Mouse (Mus musculus): Measurements from ENCODE around the gene Tead1. TPM values are rescaled to one million over a fixed set of nuclear protein-coding genes. Genes with fewer than 3 reads are reported as not detected.

The Tead1 gene
- total RNA-seq, 2 experiments from 2014 or later, result 217 to 238 TPM

DNA sequence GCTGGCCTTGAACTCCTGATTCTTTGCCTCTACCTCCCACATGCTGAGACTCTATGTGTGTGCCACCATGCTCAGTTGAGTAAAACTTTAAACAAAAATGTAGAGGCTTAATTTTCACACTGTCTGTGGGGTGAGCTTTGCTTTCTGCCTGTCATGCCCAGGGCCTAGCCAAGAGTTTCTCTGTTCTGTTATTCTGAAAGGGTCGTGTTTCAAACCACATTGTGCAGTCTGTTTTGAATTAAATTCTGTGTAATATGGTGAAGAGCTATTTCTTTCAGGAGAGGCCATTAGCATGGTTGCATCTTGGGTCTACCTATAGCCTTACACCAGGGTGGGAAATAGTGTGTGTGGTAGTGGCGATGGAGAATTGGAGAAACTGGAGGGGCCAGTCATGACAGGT lies 90.7 kb downstream of the Tead1 start:
- DNase-seq (ENCODE audit: low spot score), result no peak

DNA sequence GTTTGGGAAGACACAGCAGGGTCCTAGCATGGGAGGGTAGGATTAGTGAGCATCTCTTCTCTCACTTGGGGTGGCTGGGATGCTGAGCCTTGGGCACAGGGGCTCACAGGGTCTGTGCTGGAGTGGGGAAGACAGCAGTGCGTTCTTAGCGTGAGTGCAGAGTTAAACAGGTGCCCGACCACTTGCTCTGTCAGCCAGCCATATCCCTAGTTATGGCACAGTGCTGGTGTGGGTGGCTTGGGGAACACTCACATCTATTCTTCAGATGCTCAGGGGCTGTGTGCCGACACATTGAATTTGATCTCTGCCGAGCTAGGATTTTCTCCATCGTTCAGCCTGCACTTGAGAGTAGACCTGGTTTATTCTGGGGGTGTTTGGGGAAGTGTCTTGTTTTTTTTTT lies 92.3 kb downstream of the Tead1 start:
- DNase-seq (ENCODE audit: low spot score), result no peak

DNA sequence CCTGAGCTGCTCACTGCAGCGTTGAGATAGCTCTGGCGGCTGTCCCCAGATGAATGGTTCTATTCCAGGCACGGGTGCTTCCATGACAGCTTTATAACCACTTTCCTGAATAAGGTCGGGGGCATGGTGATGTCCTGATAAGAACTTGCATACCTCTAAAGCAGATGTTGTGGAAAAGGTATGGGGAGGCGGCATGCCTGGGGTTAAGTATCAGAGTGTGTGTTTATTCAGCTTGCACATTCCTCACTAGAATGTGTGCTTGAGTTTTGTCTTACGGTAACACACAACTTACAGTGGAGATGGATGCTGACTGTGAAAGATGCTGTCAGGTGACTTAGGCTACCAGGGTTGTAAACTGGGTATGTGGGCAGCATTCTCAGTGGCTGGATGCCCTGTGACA lies 93.7 kb downstream of the Tead1 start:
- DNase-seq (ENCODE audit: low spot score), result no peak

DNA sequence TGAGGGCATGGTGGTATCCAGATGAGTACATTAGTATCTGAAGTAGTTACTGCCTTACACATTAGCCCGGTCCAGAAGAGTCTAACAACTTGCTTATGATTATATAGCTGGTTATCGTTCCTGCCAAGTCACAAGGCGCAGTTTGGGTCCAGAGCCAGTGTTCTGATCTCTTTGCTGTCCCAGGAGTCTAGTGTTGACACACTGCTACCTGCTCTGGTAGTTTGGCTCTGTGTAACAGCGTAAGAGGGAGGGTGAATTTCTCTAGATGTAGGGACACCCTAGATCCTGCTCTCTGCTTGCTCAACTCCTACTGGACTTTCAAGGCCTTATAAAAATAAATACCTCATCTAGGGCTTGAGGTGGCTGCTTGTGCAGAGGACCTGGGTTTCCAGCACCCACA lies 94.5 kb downstream of the Tead1 start:
- DNase-seq (ENCODE audit: low spot score), result peak; percentile 65

DNA sequence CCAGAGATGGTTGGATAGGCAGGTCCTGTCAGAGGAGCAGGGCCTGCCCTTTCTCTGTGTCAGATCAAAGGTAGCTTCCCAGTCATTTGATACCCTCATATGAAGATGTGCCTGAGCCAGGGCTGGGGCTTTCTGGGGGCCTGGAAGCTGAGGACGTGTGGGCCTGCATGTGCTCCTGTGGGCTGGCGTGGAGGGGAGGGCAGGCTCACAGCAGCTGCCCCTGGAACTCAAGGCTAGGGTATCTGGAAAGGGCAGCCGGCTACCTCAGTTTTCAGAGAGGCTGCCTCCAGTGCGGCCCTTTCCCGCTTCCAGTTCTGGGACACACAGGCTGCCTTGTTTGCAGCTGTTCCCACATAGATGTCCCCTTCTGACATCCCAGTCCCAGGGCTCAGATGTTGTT lies 96.7 kb downstream of the Tead1 start:
- DNase-seq (ENCODE audit: low spot score), result peak; percentile 32

DNA sequence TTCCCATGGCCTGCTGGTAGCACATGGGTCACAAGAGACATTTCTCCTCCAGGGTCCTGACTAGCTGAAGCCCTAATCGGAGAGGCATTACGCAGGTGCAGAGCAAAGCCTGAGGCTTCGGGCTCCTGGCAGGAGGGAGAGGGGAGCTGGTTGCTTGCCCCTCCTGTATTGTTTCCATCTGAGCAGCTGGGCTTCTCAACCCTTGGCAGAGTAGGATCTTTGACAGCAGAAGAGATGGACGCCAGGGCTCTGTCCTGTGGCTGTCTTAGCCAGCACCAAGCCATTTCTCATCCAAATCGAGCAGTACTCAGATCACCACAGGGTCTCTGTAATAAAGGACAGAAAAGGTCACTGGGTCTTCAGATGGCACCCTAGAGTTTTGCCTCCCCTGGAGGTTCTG lies 97.6 kb downstream of the Tead1 start:
- no peak for DNase-seq (ENCODE audit: low spot score)

DNA sequence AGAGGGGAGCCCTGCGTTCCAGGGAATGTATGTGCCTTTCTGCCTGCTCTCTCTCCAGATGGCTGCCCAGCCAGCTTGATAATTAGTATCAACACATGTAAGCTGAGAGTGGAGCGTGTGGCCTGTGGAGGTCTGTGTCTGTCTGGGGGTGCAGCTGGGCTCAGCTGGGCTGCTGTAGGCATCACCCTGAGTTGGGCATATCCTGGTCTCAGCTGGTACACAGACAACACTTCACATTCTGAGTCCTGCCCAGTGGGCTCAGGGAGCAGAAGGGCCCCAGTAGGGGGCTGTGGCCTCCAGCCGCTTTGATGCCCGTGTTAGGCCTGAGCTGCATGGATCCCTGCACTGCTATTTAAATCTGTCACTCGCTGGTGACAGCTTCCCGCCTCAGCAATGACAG lies 100.5 kb downstream of the Tead1 start:
- DNase-seq (ENCODE audit: low spot score), result no peak

DNA sequence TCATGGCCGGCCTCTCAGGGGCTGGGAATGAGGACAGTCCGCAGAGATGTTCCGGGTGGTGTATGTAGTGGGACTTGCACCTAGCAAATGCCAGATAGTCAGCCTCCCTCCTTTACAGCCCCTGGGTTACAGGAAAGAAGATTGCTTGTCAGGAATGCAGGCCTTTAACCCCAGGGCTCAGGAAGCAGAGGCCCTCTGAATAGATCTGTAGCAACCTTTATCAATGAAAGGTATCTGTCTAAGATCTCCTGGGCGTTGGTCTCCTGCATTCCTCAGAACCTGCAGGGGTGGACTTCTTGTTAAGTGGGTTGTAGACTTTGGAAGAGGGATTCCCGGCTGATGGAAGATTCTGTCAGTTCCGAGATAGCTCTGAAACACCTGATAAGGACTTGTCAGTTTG lies 101.8 kb downstream of the Tead1 start:
- DNase-seq (ENCODE audit: low spot score), result no peak

DNA sequence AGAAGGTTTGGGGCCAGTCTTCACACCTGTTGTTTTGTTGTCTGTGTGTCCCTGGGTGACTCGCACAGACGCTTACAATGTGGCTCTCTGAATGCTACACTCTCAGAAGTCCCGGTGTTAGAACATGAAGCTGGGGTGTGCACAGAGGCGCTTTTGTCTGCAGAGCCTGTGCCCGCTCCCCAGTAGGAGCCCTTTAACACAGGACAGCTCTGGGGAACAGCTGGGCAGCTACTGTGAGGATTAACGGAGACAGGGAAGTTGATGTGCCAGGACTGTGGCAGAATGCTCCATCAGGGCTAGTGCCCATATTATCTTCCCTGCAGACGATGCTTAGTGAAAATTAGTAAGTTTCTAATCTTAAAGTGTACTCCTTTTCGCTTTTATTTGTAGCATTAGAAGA lies 102.9 kb downstream of the Tead1 start:
- DNase-seq (ENCODE audit: low spot score), result no peak

DNA sequence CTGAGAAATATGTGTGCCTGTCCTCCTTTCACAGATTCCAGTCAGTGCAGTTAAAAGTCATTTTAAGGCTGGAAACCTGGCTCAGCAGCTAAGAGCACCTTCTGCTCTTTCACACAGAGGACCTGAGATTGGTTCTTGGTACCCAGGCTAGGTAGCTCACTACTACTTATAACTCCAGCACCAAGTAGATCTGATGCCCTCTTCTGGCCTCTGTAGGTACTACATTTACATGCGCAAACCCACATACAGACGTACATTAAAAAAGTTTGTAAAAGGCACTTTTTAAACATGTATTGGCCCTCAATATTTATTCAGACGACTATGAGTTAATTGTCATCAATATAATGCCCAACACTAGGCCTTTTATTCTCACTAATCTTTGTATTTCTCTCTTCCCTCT lies 105.2 kb downstream of the Tead1 start:
- no peak for DNase-seq (ENCODE audit: low spot score)

DNA sequence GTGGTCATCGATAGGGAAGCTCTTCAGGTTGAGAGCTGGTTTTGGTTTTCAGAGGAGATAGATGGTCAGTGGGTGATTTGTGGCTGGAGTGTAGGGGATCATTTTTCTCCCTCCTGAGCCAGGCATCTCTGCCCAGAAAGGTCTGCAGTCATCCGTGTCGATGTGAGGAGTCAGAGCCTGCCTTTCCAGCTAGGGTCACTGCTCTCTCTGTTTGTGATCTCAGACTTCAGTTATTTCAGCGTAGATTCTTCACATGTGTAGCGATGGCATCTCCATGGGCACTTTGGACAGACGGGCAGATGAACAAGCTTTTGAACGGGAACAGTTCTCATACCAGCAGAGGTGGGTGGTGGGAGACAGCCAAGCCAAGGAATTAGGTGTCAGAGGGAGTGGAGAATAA lies 106.2 kb downstream of the Tead1 start:
- DNase-seq (ENCODE audit: low spot score), result peak; percentile 58

DNA sequence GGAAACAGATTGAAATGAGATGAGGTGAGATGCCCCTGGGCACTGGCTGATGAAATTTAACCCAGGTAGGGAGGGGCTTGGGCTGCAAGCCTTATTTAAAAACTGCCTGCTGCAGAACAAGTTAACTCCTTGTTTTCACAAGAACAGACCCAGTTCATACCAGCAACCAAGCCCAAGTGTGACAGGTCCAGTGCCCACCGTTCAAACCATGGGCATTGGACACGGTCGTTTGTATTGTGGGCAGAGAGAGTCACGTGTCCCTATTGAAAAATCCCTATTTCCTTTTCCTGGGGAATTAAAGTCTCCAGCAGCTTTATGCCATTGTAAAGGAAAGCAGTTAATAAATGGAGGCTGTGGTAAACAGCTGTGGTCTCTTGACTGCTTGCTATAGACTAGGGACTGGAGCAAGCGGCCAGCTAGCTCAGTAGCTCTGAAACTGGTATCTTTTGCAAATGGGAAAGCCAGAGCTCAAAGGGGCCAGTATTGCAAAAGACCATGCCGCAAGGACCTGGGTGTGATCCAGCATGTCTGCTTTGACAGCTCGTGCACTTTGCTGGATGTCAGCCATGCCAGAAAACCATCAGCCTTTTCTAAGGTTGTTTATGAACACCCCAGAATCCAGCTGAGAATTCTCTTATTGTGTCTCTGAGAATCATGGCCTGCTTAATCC lies 107.6 kb downstream of the Tead1 start:
- peak; percentile 29 for DNase-seq (ENCODE audit: low spot score)

DNA sequence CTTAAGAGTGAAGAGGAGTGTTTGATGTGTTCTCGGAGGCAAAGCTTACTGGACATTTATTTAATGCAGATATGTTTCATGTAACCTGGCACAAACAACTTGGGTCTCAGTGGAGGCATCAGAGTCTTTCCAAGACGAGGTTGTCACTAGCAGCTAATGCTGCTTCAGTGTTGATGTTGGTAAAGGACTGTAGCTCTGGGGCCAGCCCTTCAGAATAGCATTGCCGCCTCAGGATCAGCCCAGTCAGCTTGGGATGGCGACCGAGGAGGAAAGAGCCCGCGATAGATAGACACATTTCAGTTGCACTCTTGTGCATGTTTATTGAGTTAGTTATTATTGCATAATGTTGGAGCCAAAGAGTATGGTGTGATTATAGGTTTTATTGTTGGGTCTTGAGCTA lies 108.2 kb downstream of the Tead1 start:
- DNase-seq (ENCODE audit: low spot score), result no peak

DNA sequence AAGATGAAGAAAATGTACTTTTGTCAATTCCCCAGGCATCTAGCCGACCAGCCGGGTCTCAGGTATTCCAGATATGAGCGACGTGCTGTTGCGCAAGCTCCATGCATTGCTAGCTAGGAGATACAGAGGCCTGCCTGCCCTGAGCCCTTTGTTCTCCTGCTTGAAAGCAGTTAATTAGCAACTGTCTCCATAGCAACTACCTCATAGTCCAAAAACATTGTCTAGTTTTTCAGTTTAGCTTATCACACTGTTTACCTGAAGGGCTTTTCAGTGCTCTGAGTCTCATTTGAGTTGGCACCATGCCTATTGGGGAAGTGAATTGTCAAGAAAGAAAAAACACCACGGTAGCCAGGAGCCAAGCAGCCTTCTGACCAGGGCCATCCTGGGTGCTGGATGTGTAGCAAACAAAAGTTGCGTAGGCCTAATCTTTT lies 109.2 kb downstream of the Tead1 start:
- DNase-seq (ENCODE audit: low spot score), result no peak

DNA sequence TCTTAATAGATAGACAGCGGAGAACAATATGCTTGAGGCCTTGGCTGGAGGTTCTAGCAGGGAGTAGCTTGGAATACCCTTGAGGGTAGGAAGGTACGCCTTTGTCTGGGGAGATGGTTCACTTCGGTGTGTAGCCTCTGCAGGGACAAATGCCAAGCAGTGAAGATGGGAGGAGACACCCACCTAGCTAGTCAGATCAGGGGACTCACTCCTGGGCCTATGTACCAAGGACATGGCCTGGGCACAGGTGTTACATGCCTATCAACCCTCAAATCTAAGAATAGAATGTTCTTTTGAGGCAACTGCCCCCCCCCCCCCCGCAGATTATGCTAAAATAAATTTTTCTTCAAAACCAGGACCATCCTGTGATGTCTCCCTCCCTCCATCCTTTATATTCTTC lies 110.6 kb downstream of the Tead1 start:
- DNase-seq (ENCODE audit: low spot score), result peak; percentile 28

DNA sequence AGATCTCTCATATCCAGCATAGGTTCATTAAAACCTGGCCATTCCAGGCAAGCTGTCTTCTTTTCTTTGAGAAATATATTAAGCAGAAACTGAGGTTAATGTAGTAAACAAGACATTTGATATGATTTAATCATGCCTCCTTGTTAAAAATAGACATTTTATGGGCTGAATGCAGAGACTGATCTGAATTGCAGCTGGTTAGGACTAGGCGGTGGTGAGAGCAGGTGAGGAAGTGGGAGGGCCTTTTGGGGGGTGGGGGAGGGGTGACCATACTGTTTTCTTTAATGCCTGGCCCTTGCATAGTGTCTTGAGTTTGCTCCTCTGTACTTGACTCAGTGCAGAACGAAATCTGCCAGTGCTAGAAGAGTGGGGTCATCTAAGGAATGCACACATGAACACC lies 111.2 kb downstream of the Tead1 start:
- DNase-seq (ENCODE audit: low spot score), result no peak

DNA sequence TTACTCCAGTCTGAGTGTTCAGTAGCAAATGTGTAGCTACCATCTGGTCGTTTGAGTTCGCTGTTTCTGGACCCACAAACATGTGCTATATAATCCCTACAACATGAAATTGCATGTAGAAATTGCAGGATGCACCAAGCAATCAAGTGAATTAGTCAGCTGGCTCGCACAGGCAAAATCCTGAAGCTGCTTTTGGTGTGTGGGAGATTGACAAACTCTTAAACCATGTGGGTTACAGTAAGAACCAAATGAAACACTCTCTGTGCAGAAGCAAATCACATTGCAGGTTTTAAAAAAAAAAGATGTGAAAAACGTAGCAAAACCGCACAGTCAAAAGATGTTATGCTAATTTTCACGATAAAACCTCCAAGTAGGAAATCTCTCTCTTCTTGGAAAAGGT lies 113.6 kb downstream of the Tead1 start:
- no peak for DNase-seq (ENCODE audit: low spot score)

DNA sequence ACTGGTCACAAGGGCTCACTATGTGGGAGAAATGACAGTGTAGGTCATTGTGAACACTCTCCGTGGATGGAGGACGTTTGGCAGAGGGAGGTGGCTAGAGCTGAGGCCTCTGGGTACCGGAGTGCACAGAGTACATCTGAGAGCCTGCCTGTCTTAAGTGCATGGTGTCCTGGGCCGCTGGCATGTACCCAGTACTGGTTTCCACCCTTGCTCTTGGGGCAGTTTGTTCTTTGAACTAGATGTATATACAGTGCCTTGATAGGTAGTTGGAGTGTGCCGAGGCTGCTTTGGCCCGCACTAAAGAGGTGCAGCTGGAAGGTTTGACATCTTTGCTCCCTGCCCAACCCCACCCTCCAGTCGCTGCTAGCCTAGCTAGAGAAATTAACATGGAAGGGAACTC lies 114.8 kb downstream of the Tead1 start:
- DNase-seq (ENCODE audit: low spot score), result peak; percentile 53

DNA sequence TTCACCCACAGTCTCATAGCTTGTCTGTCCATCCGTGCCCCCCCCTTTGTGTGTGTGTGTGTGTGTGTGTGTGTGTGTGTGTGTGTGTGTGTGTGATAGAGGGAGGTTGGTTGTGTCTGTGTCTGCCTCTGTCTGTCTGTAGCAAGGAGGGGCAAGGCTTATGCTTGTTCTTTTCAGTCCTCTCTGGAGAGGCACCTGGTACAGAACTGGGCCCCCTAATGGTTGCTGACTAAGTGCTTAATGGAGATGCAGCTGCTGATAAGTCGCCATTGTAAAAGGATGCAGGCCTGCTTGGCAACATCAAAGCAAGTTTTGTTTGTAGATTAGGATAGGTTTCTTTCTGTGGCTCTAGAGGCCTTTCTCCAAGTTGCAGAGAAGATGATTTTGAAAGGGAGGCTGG lies 115.4 kb downstream of the Tead1 start:
- DNase-seq (ENCODE audit: low spot score), result no peak

DNA sequence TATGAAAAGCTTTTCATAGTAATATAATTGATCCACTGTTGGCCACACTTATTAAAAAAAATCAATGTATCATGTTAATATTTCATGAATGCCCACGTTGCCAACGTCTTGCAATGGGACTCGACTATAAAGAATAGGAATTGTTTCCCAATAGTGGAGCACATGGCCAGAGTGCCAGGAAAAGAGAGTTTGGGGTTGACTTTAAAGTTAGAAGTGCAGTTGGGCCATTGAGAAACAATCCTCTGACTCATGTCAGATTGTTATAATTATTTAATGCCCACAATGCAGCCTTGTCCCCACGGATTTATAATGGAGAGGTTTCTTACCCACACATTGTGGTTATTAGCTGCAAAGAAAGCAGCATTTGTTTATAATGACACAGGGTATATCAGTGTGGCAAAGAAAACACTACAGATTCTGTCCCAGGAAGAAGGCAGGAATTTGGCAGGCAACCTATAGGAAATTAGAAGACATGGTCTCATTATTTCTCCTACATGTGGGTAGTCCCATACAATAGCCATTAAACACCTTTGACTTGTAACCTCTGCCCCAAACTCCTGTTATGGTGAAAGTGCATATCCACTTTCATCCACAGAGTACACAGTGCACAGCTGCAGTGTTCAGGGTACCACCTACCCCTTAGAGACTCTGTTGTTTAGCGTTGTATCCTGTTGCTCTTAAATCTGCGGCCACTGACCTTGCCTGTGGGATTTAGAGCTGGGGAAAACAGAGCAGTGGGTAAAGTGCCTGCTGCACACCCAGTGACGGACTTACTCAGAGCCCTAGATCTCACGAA lies 118.6 kb downstream of the Tead1 start:
- no peak for DNase-seq (ENCODE audit: low spot score)

DNA sequence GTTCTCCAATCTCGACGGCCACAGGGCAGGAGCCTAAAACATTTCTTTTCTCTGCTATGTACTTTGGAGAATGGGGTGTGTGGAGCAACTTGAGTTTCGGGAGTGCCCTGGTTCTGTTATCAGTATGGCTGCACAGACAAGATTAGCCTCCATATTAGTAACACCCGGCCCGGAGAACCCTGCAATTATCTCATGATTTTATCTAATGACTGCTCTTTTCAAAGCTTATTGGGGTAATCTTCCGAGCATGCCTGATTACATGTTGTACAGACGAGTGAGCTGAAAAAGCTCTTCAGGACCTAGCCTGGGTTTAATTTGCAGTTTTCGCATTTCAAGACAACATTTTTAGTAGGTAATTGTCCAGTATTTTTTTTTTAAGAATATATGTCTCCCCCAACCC lies 122.6 kb downstream of the Tead1 start:
- DNase-seq (ENCODE audit: low spot score), result no peak

DNA sequence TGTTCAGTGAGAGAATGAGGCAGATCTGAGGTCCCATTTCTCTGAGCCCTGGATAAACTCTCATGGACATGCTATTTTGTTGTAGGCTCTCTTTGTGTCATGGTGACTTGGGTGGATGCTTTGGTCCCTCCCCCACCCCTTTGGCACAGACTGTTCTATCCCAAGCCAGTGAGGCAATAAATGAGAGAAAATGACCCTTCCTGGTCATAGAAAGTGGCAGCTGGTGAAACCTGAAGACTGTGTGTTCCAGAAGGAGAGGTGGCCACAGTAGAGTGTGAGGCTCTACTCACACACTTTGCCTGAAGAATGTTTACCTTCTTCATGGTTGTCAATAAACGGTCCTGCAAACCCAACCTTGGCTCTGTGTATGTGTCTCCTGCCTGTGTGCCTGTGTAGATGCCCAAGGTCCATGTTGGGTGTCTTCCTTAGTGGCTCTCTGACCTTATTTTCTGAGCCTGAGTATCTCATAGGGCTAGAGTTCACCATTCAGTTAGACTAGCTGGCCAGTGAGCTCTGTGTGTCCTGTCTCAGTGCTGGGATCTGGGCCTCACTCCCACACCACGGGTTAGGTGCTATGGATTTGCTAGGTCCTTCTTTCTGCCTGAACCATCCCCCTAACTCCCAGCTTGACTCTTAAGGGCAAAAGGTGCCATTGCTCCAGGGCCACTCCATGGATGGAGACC lies 127.7 kb downstream of the Tead1 start:
- no peak for DNase-seq (ENCODE audit: low spot score)

DNA sequence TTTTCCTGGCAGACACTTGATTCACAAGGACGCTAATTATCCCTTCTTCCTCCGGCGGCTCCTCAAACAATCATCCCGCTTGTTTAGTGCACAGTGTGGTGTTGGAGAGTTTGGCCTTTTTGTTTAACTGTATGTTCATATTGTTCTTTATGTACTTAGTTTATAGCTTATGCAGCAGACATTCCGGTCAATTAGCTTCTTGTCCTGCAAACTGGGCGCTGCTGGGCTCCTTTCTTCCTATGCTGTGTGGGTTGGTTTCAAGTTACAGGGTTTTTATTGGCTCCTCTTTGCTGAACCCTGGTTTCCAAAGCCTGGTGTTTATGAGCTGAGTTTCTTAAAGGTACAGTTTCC lies 128.3 kb downstream of the Tead1 start:
- peak; percentile 41 for DNase-seq (ENCODE audit: low spot score)

All from gastrocnemius, adult 18-20 months (tissue).